Mouse (Mus musculus): ENCODE measurements around the gene Nkx6-1. TPM values are rescaled to one million over a fixed set of nuclear protein-coding genes. Genes with fewer than 3 reads are reported as not detected.

The Nkx6-1 gene
- polyA plus RNA-seq, 1 experiment from 2014 or later: 0.93 TPM

DNA sequence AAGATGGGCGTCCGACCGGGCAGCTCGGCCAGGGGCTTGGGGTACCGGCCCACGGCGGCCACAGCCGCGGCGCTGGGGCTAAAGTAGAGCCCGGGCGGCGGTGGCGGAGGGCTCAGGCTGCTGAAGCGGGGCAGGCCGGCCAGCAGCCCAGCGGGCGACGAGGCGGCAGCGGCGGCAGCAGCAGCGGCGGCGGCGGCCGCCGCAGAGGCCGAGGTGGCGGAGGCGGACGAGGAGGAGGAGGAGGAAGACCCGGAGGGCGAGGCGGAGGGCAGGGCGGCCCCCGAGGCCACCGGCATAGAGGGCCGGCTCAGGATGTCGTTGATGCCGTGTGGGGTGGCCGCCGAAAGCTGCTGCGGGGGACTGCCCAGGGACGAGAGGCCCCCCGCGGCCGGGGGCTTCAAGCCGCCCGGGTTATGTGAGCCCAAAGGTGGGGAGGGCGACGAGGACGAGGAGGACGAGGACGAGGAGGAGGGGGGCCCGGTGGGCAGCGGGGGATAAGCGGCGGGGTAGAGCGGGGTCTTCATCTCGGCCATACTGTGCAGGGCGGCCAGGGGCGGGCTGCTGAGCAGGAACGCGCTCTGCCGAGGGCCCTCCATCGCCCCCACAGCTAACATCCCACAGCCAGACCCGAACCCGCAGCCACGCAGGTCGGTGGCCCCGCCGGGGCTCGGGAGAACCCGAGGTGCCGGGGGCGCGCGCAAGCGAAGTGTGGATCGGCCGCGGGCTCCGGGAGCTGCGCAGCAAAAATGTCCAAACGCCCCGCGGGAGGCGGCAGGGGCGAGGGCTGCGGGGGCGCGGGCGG lies 974 bp downstream of the Nkx6-1 start:
- ATAC-seq (replicated peaks; ENCODE audit: insufficient number of reproducible peaks, low FRiP score, low TSS enrichment, low read depth) (no peak; the same call in 1 of the 2 replicates), DNase-seq (ENCODE audit: low spot score) (no peak)
- H3K9me3 ChIP-seq (replicated peaks; ENCODE audit: control insufficient read depth, low read length): no peaks in the 10 kb centered on the region
- peaks cover 4% of the 10 kb centered on the region for H3K4me1 ChIP-seq (ENCODE audit: control insufficient read depth, insufficient read depth, low read length)
- peaks cover 56% of the 10 kb centered on the region for H3K27me3 ChIP-seq (ENCODE audit: control insufficient read depth, insufficient read depth, low read length)
- peak overlapping the region; percentile 52 for H3K9ac ChIP-seq (replicated peaks; ENCODE audit: low read length)
- no peak overlapping the region for H3K27ac ChIP-seq (replicated peaks; ENCODE audit: low read depth, low read length)
- no peaks in the 10 kb centered on the region for H3K36me3 ChIP-seq (replicated peaks; ENCODE audit: control insufficient read depth, insufficient read depth, low read depth, low read length)
- H3K4me3 ChIP-seq (ENCODE audit: low read depth, low read length): peak overlapping the region; percentile 37
- peak overlapping the region; percentile 70 for H3K4me2 ChIP-seq (ENCODE audit: low read depth, low read length)
- under 1% methylated on average over 65 of the region's 94 CpGs for WGBS

DNA sequence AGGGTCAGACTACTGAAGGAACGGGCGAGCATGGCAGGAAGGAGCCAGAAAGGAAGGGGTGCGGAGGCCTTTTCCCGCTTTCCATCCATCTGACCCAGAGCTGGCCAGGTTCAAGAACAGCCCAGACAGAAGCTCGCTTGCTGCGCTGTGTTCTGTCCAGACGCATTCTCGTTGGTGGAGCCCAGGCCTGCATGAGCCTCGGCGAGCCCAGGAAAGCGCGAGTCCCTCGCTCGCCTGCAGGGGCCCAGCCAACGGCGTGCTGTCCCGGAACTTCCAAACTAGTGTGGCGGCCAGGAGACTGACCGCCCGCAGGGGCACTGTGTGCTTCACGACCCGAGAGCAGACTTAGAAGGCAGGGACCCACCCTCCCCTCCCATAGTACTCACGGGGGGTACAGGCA lies 1.6 kb downstream of the Nkx6-1 start:
- peak; percentile 77 for DNase-seq (ENCODE audit: low spot score)
- Histone ChIP-seq H3K27ac (replicated peaks; ENCODE audit: low read depth, low read length) (no peak overlapping the region), H3K4me2 (ENCODE audit: low read depth, low read length) (peak overlapping the region; percentile 70), H3K9ac (replicated peaks; ENCODE audit: low read length) (peak overlapping the region; percentile 52), H3K27me3 (ENCODE audit: control insufficient read depth, insufficient read depth, low read length) (peaks cover 50% of the 10 kb centered on the region), H3K9me3 (replicated peaks; ENCODE audit: control insufficient read depth, low read length) (no peaks in the 10 kb centered on the region), H3K36me3 (replicated peaks; ENCODE audit: control insufficient read depth, insufficient read depth, low read depth, low read length) (no peaks in the 10 kb centered on the region), H3K4me3 (ENCODE audit: low read depth, low read length) (peak overlapping the region; percentile 37), H3K4me1 (ENCODE audit: control insufficient read depth, insufficient read depth, low read length) (peaks cover 4% of the 10 kb centered on the region)
- peak; percentile 51 for ATAC-seq (replicated peaks; ENCODE audit: insufficient number of reproducible peaks, low FRiP score, low TSS enrichment, low read depth)
- WGBS: under 1% methylated on average over 22 of the region's 23 CpGs

DNA sequence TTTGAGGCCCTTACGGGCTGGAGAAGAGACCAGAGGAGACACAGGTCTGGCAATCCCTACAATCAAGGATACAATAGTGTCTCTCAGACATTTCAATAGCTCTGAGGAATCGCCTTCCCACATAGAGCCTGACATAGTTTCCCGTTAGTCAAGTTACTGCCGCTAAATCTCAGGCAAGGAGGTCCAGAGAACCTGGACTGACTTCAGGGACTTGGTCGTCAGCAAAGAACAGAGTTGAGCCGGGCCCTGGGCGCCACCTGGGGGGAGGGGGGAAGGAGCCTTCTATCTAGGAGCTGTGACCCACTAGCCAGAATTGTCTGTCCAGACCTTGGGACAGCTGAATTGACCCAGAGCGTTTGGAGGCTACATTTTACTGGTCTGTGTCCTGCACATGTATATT lies 2.3 kb downstream of the Nkx6-1 start:
- Histone ChIP-seq H3K4me3 (ENCODE audit: low read depth, low read length) (no peak overlapping the region), H3K27me3 (ENCODE audit: control insufficient read depth, insufficient read depth, low read length) (peaks cover 46% of the 10 kb centered on the region), H3K4me1 (ENCODE audit: control insufficient read depth, insufficient read depth, low read length) (peaks cover 4% of the 10 kb centered on the region), H3K27ac (replicated peaks; ENCODE audit: low read depth, low read length) (no peak overlapping the region), H3K36me3 (replicated peaks; ENCODE audit: control insufficient read depth, insufficient read depth, low read depth, low read length) (no peaks in the 10 kb centered on the region), H3K4me2 (ENCODE audit: low read depth, low read length) (no peak overlapping the region), H3K9me3 (replicated peaks; ENCODE audit: control insufficient read depth, low read length) (no peaks in the 10 kb centered on the region), H3K9ac (replicated peaks; ENCODE audit: low read length) (no peak overlapping the region)
- DNase-seq (ENCODE audit: low spot score) (no peak), ATAC-seq (replicated peaks; ENCODE audit: insufficient number of reproducible peaks, low FRiP score, low TSS enrichment, low read depth) (no peak)
- WGBS: under 1% methylated on average over 8 of the region's 8 CpGs

DNA sequence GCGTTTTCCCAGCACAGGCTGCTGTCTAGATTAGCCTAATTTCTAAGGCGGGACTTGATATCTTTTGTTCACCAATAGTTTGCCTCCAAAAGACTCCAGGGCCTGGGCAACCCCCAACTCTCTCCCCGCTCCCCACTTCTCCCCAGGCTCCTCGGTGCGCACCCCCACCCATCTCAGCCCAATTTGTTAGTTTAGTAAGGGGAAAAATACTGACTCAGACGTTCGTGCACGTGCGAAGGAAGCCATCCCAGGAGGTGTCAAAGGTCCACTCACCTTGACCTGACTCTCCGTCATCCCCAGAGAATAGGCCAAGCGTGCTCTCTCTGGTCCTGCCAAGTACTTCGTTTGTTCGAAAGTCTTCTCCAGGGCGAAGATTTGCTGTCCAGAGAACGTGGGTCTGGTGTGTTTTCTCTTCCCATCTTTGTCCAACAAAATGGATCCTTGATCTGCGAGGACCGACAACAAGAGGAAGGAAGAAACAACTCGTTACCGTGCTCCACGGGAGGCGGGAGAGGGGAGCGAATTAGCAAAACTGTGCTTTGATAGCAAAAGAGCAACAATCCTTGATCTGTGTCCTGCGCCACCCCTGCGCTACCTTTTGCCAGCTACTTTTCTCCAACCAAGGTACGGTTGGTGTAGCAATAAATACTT lies 3.1 kb downstream of the Nkx6-1 start:
- H3K36me3 ChIP-seq (replicated peaks; ENCODE audit: control insufficient read depth, insufficient read depth, low read depth, low read length): no peaks in the 10 kb centered on the region
- DNase-seq (ENCODE audit: low spot score) (no peak), ATAC-seq (replicated peaks; ENCODE audit: insufficient number of reproducible peaks, low FRiP score, low TSS enrichment, low read depth) (no peak)
- WGBS: under 1% methylated on average over 25 of the region's 25 CpGs
- no peak overlapping the region for H3K4me3 ChIP-seq (ENCODE audit: low read depth, low read length)
- H3K27ac ChIP-seq (replicated peaks; ENCODE audit: low read depth, low read length): no peak overlapping the region
- no peak overlapping the region for H3K4me2 ChIP-seq (ENCODE audit: low read depth, low read length)
- peaks cover 49% of the 10 kb centered on the region for H3K27me3 ChIP-seq (ENCODE audit: control insufficient read depth, insufficient read depth, low read length)
- no peaks in the 10 kb centered on the region for H3K9me3 ChIP-seq (replicated peaks; ENCODE audit: control insufficient read depth, low read length)
- peaks cover 4% of the 10 kb centered on the region for H3K4me1 ChIP-seq (ENCODE audit: control insufficient read depth, insufficient read depth, low read length)
- no peak overlapping the region for H3K9ac ChIP-seq (replicated peaks; ENCODE audit: low read length)

DNA sequence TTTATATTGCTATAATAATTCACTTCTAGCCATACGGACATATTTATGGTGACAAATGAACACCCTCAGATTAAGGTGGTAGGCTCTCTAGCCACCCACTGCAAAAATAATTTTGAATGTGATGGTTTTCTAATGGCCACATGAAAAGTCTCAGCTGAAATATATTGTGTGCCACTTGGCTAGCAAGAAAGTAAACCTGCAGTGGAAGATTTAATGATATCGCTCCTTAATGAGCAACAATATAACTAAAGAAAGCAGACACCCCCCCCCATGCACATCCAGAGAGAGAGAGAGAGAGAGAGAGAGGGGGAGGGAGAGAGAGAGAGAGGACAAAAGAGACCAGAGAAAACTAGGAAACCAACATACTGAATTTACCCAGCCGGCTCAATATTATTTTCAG lies 4.1 kb downstream of the Nkx6-1 start:
- ATAC-seq (replicated peaks; ENCODE audit: insufficient number of reproducible peaks, low FRiP score, low TSS enrichment, low read depth) (no peak), DNase-seq (ENCODE audit: low spot score) (no peak)
- Histone ChIP-seq H3K4me1 (ENCODE audit: control insufficient read depth, insufficient read depth, low read length) (peaks cover 4% of the 10 kb centered on the region), H3K27ac (replicated peaks; ENCODE audit: low read depth, low read length) (no peak overlapping the region), H3K9me3 (replicated peaks; ENCODE audit: control insufficient read depth, low read length) (no peaks in the 10 kb centered on the region), H3K27me3 (ENCODE audit: control insufficient read depth, insufficient read depth, low read length) (peaks cover 53% of the 10 kb centered on the region), H3K4me2 (ENCODE audit: low read depth, low read length) (no peak overlapping the region), H3K36me3 (replicated peaks; ENCODE audit: control insufficient read depth, insufficient read depth, low read depth, low read length) (no peaks in the 10 kb centered on the region), H3K9ac (replicated peaks; ENCODE audit: low read length) (no peak overlapping the region), H3K4me3 (ENCODE audit: low read depth, low read length) (no peak overlapping the region)
- 7% methylated on average over 3 of the region's 3 CpGs for WGBS

DNA sequence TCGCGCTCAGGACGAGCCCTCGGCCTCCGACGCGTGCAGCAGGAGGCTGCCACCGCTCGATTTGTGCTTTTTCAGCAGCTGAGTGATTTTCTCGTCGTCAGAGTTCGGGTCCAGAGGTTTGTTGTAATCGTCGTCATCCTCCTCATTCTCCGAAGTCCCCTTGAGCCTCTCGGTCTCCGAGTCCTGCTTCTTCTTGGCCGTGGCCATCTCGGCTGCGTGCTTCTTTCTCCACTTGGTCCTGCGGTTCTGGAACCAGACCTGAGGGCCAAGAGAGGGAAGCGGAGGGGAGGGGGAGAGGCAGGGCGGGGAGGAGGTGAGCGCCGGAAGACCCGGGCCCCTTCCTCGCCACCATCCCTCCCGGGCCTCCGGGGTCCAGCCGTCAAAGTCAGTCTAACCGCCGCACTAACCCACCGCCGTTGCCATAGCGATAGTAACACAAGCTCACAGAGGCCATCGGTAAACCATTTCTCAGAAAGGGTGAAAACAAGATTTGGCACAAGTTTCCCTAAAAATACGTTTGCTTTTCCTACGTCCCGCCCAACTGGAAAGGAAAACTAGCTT lies 5.3 kb downstream of the Nkx6-1 start:
- no peak overlapping the region for H3K27ac ChIP-seq (replicated peaks; ENCODE audit: low read depth, low read length)
- peaks cover 48% of the 10 kb centered on the region for H3K27me3 ChIP-seq (ENCODE audit: control insufficient read depth, insufficient read depth, low read length)
- H3K36me3 ChIP-seq (replicated peaks; ENCODE audit: control insufficient read depth, insufficient read depth, low read depth, low read length): no peaks in the 10 kb centered on the region
- DNase-seq (ENCODE audit: low spot score) (peak; percentile 76), ATAC-seq (replicated peaks; ENCODE audit: insufficient number of reproducible peaks, low FRiP score, low TSS enrichment, low read depth) (no peak)
- H3K4me1 ChIP-seq (ENCODE audit: control insufficient read depth, insufficient read depth, low read length): peaks cover 4% of the 10 kb centered on the region
- peak overlapping the region; percentile 17 for H3K4me3 ChIP-seq (ENCODE audit: low read depth, low read length)
- under 1% methylated on average over 39 of the region's 39 CpGs for WGBS
- peak overlapping the region; percentile 21 for H3K4me2 ChIP-seq (ENCODE audit: low read depth, low read length)
- H3K9ac ChIP-seq (replicated peaks; ENCODE audit: low read length): no peak overlapping the region
- H3K9me3 ChIP-seq (replicated peaks; ENCODE audit: control insufficient read depth, low read length): no peaks in the 10 kb centered on the region

DNA sequence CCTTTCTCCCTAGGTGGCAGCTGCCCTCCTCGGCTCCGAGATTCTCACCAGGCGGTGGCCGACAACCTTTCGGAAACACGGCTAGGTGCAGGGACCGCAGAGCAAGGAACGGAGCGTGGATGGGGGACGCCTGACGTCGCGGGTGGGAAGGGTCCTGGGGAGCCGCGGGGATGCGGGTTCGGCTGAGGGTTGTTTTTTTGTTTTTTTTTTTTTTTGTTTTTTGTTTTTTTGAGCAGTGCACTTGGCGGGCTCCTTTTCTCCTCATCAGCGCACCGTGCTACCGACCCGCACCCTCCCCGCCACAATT lies 5.9 kb downstream of the Nkx6-1 start:
- Histone ChIP-seq H3K27me3 (ENCODE audit: control insufficient read depth, insufficient read depth, low read length) (peaks cover 51% of the 10 kb centered on the region), H3K4me1 (ENCODE audit: control insufficient read depth, insufficient read depth, low read length) (peaks cover 4% of the 10 kb centered on the region), H3K4me2 (ENCODE audit: low read depth, low read length) (no peak overlapping the region), H3K27ac (replicated peaks; ENCODE audit: low read depth, low read length) (no peak overlapping the region), H3K9me3 (replicated peaks; ENCODE audit: control insufficient read depth, low read length) (no peaks in the 10 kb centered on the region), H3K4me3 (ENCODE audit: low read depth, low read length) (peak overlapping the region; percentile 17; the same call in 1 of the 2 replicates), H3K36me3 (replicated peaks; ENCODE audit: control insufficient read depth, insufficient read depth, low read depth, low read length) (no peaks in the 10 kb centered on the region), H3K9ac (replicated peaks; ENCODE audit: low read length) (no peak overlapping the region)
- ATAC-seq (replicated peaks; ENCODE audit: insufficient number of reproducible peaks, low FRiP score, low TSS enrichment, low read depth): no peak
- 0% methylated on average over 23 of the region's 23 CpGs for WGBS
- DNase-seq (ENCODE audit: low spot score): peak; percentile 43

Data from embryonic facial prominence, embryonic 11.5 days (tissue).